Mouse (Mus musculus): ENCODE measurements around the gene Ddx39b.
A peak's percentile ranks its signal among the peaks of the same experiment; 100 is the strongest.

The Ddx39b gene

DNA sequence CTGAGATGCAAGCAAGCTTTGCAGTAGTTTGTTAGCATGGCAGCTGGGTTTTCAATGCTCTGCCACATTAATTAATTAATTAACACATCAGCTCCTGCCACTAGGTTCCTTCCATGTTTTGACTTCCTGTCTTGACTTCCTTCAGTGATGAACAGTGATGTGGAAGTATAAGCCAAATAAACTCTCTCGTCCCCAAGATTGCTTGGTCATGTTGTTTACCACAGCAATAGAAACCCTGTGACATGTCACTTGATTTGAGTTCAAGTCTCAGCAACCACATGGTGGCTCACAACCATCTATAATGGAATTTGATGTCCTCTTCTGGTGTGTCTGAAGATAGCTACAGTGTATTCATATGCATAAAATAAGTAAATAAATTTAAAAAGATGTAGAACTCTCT is 15.8 kb downstream of the Ddx39b start:
- H3K36me3 ChIP-seq (ENCODE audit: control insufficient read depth, insufficient read depth, low read length, poor library complexity, severe bottlenecking): peaks cover 11% of the 10 kb centered on the region
- H3K27me3 ChIP-seq (ENCODE audit: control insufficient read depth, insufficient read depth, low read length, poor library complexity, severe bottlenecking): no peaks in the 10 kb centered on the region
- no peak for DNase-seq (ENCODE audit: low read depth, low spot score)

DNA sequence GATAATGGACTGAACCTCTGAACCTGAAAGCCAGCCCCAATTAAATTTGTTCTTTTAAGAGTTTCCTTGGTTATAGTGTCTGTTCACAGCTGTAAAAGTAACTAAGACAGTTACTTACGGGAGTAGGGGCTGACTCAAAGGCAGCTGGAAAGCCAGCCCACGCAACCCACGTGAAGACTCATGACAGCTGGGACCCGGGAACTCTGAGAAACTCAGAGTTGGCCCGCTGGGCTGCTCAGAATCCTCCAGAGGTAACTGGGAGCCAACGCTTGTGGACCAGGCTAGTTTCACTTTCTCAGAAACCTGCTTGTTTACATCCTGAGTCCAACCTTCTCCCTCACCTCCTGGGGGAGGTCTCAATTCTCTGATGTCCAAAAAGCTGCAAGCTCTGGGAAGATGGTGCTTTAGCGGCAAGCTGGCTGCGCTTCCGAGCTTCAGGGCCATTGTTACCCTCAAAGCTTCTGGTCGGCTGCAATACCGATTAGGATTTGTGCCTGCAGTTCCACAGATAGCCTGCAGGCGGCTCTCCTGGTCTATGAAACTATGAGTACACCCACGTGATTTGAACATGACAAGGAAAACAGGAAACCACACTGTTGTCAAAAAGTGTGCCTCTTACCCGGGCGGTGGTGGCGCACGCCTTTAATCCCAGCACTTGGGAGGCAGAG is 16.4 kb downstream of the Ddx39b start:
- peak; percentile 96 for DNase-seq (ENCODE audit: low read depth, low spot score)
- Histone ChIP-seq H3K27me3 (ENCODE audit: control insufficient read depth, insufficient read depth, low read length, poor library complexity, severe bottlenecking) (no peaks in the 10 kb centered on the region), H3K36me3 (ENCODE audit: control insufficient read depth, insufficient read depth, low read length, poor library complexity, severe bottlenecking) (peaks cover 6% of the 10 kb centered on the region)

DNA sequence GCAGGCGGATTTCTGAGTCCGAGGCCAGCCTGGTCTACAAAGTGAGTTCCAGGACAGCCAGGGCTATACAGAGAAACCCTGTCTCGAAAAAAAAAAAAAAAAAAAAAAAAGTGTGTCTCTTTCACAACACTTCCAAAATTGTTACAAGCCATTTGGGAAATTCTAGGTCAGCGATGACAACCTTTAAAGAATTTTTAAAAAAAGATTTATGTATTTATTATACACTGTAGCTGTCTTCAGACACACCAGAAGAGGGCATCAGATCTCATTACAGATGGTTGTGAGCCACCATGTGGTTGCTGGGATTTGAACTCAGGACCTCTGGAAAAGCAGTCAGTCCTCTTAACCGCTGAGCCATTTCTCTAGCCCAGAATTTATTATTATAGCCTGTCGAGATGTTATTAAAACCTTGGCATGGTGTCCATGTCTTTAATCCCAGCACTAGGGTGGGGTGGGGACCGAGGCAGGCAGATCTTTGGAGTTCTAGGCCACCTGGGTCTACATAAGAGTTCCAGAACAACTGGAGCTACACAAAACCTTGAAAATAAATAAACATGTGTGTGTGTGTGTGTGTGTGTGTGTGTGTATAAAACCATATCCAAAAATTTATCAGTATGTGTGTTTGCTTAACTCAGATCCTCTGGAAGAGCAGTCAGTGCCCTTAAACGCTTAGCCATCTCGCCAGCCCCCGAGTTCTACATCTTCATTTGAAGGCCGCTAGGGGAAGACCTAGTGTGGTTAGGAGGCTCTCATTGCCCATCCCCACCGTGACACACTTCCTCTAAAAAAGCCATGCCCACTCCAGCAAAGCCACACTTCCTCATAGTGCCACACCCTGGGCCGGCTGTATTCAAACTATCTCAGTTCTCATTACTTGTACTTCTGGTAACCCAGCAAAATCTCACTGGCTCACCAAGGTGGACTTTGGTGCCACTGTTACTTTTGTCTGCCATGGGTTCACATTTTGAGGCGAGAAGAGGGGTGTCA is 17.2 kb downstream of the Ddx39b start:
- no peaks in the 10 kb centered on the region for H3K27me3 ChIP-seq (ENCODE audit: control insufficient read depth, insufficient read depth, low read length, poor library complexity, severe bottlenecking)
- peak; percentile 96 for DNase-seq (ENCODE audit: low read depth, low spot score)
- peaks cover 5% of the 10 kb centered on the region for H3K36me3 ChIP-seq (ENCODE audit: control insufficient read depth, insufficient read depth, low read length, poor library complexity, severe bottlenecking)

DNA sequence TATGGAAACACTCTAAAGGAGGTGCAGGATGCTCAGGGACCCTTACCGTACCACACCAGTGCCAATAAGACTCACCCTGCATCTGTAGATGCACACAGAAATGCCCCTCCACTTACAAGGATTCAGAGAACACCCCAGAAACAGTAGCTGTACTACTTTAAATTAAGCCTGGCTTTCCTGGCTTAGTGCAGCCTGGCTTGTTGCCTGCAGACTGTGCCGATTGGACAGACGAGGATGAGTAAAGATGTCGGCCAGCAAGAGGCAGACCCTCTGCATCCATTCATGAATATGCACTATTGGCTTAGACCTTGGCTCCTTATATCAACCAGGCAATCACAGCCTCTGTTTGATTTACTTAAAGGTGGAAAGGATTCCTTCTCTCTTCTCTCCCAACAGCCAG is 18.1 kb downstream of the Ddx39b start:
- H3K27me3 ChIP-seq (ENCODE audit: control insufficient read depth, insufficient read depth, low read length, poor library complexity, severe bottlenecking): no peaks in the 10 kb centered on the region
- H3K36me3 ChIP-seq (ENCODE audit: control insufficient read depth, insufficient read depth, low read length, poor library complexity, severe bottlenecking): peaks cover 3% of the 10 kb centered on the region; the same call in 1 of the 2 replicates
- no peak for DNase-seq (ENCODE audit: low read depth, low spot score)

GRCm38 (mm10) chr17:35261651-35262050 is 20.1 kb downstream of the Ddx39b start:
- H3K27me3 ChIP-seq (ENCODE audit: control insufficient read depth, insufficient read depth, low read length, poor library complexity, severe bottlenecking): no peaks in the 10 kb centered on the region
- no peak for DNase-seq (ENCODE audit: low read depth, low spot score)

GRCm38 (mm10) chr17:35262664-35263522 is 21.3 kb downstream of the Ddx39b start, which contains the start of gene H2-D1:
Gene H2-D1, plus strand, starts transcription at chr17:35262730.
- H3K36me3 ChIP-seq (ENCODE audit: control insufficient read depth, insufficient read depth, low read length, poor library complexity, severe bottlenecking): peaks cover 13% of the 10 kb centered on the region
- DNase-seq (ENCODE audit: low read depth, low spot score): peak; percentile 99
- H3K27me3 ChIP-seq (ENCODE audit: control insufficient read depth, insufficient read depth, low read length, poor library complexity, severe bottlenecking): no peaks in the 10 kb centered on the region

More at GRCm38 (mm10) chr17:35261651-35262050, 20.1 kb downstream of the Ddx39b start:
- H3K36me3 ChIP-seq (ENCODE audit: control insufficient read depth, insufficient read depth, low read length, poor library complexity, severe bottlenecking): peaks cover 10% of the 10 kb centered on the region

DNA sequence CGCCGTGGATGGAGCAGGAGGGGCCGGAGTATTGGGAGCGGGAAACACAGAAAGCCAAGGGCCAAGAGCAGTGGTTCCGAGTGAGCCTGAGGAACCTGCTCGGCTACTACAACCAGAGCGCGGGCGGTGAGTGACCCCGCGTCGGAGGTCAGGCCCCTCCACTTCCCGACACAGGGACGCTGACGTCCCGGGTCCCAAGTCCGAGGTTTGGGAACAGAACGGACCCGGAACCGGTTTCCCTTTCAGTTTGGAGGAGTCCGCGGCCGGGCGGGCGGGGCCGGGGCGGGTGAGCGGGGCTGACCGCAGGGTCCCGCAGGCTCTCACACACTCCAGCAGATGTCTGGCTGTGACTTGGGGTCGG is 22.0 kb downstream of the Ddx39b start:
- H3K36me3 ChIP-seq (ENCODE audit: control insufficient read depth, insufficient read depth, low read length, poor library complexity, severe bottlenecking): peaks cover 13% of the 10 kb centered on the region
- DNase-seq (ENCODE audit: low read depth, low spot score): peak; percentile 42

GRCm38 (mm10) chr17:35267399-35268086 is 26.0 kb downstream of the Ddx39b start:
- no peak for DNase-seq (ENCODE audit: low read depth, low spot score)
- no peaks in the 10 kb centered on the region for H3K27me3 ChIP-seq (ENCODE audit: control insufficient read depth, insufficient read depth, low read length, poor library complexity, severe bottlenecking)
- H3K36me3 ChIP-seq (ENCODE audit: control insufficient read depth, insufficient read depth, low read length, poor library complexity, severe bottlenecking): peaks cover 13% of the 10 kb centered on the region

More for the DNA sequence above, 22.0 kb downstream of the Ddx39b start:
- no peaks in the 10 kb centered on the region for H3K27me3 ChIP-seq (ENCODE audit: control insufficient read depth, insufficient read depth, low read length, poor library complexity, severe bottlenecking)

- DNase-seq (ENCODE audit: low read depth, low spot score): peak; percentile 75
- Histone ChIP-seq H3K36me3 (ENCODE audit: control insufficient read depth, insufficient read depth, low read length, poor library complexity, severe bottlenecking) (peaks cover 11% of the 10 kb centered on the region), H3K27me3 (ENCODE audit: control insufficient read depth, insufficient read depth, low read length, poor library complexity, severe bottlenecking) (no peaks in the 10 kb centered on the region)
Observed at GRCm38 (mm10) chr17:35269653-35270347, 28.3 kb downstream of the Ddx39b start.

DNA sequence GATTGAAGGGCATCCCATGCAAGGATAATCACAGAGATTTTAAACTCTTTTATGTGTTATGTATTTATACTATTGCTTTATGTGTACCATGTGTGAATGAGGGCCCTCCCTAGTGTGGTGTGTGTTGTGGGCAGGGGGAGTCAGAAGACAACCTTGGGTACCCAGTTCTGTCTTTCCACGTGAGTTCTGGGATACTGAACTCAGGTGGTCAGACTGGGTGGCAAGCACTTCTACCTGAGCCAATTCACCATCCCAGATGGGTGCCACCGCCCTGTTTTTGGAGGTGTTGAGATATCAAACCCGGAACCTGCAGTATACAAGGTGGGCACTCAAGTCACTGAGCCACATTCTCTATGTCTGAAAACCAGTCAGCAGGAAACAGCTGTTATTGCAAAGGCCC is 30.7 kb downstream of the Ddx39b start:
- no peaks in the 10 kb centered on the region; the same call in 1 of the 2 replicates for H3K27me3 ChIP-seq (ENCODE audit: control insufficient read depth, insufficient read depth, low read length, poor library complexity, severe bottlenecking)
- no peak for DNase-seq (ENCODE audit: low read depth, low spot score)
- 0 out of 2 replicates have a peak, but pooled peaks cover 3% of the 10 kb centered on the region for H3K36me3 ChIP-seq (ENCODE audit: control insufficient read depth, insufficient read depth, low read length, poor library complexity, severe bottlenecking)

DNA sequence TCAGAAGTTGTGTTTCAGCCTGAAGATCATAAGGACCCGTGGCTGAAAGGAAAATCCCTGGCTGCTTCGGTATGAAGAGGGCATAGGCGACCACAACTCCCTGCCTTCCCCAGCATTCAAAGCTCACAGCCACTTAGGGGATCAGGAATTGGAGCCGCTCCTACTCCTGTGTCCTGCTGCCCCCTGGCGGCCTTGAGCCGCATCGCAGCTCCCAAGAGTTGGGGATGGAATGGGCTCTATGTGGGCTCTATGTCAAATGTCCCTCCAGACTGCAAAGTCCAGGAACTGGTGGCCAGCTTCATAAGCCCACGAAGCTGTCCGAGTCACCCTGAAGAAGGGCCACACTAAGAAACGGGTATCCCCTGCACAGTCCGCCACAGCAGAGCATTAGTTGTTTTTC is 33.2 kb downstream of the Ddx39b start:
- peak; percentile 83 for DNase-seq (ENCODE audit: low read depth, low spot score)
- no peaks in the 10 kb centered on the region; the same call in 1 of the 2 replicates for H3K27me3 ChIP-seq (ENCODE audit: control insufficient read depth, insufficient read depth, low read length, poor library complexity, severe bottlenecking)
- H3K36me3 ChIP-seq (ENCODE audit: control insufficient read depth, insufficient read depth, low read length, poor library complexity, severe bottlenecking): no peaks in the 10 kb centered on the region

- no peaks in the 10 kb centered on the region; the same call in 1 of the 2 replicates for H3K27me3 ChIP-seq (ENCODE audit: control insufficient read depth, insufficient read depth, low read length, poor library complexity, severe bottlenecking)
- H3K36me3 ChIP-seq (ENCODE audit: control insufficient read depth, insufficient read depth, low read length, poor library complexity, severe bottlenecking): no peaks in the 10 kb centered on the region
- DNase-seq (ENCODE audit: low read depth, low spot score): no peak
Observed at GRCm38 (mm10) chr17:35276304-35276864, 34.8 kb downstream of the Ddx39b start.

GRCm38 (mm10) chr17:35278049-35278448 is 36.5 kb downstream of the Ddx39b start:
- Histone ChIP-seq H3K27me3 (ENCODE audit: control insufficient read depth, insufficient read depth, low read length, poor library complexity, severe bottlenecking) (no peaks in the 10 kb centered on the region; the same call in 1 of the 2 replicates), H3K36me3 (ENCODE audit: control insufficient read depth, insufficient read depth, low read length, poor library complexity, severe bottlenecking) (no peaks in the 10 kb centered on the region)

More at GRCm38 (mm10) chr17:35278049-35278448, 36.5 kb downstream of the Ddx39b start:
- no peak for DNase-seq (ENCODE audit: low read depth, low spot score)
